Mouse (Mus musculus): ENCODE results near the gene Mypop. TPM values are rescaled to one million over a fixed set of nuclear protein-coding genes. Genes with fewer than 3 reads are reported as not detected.

The Mypop gene
- polyA plus RNA-seq, 1 experiment from 2014 or later, result 2.2 TPM

DNA sequence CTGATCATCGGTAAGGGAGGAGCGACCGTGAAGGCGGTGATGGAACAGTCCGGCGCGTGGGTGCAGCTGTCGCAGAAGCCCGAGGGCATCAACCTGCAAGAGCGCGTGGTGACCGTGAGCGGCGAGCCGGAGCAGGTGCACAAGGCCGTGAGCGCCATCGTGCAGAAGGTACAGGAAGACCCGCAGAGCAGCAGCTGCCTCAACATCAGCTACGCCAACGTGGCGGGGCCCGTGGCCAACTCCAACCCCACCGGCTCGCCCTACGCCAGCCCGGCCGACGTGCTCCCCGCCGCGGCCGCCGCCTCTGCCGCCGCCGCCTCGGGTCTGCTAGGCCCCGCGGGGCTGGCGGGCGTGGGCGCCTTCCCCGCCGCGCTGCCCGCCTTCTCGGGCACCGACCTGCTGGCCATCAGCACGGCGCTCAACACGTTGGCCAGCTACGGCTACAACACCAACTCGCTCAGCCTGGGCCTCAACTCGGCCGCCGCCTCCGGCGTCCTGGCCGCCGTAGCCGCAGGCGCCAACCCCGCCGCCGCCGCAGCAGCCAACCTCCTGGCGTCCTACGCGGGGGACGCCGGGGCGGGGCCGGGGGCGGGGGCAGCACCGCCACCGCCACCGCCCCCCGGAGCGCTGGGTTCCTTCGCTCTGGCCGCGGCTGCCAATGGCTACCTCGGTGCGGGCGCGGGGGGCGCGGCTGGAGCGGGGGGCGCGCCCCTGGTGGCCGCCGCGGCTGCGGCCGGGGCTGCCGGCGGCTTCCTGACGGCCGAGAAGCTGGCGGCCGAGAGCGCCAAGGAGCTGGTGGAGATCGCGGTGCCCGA lies 33.3 kb upstream of the Mypop start:
- Histone ChIP-seq H3K9me3 (replicated peaks; ENCODE audit: control insufficient read depth, low read length) (no peaks in the 10 kb centered on the region), H3K36me3 (ENCODE audit: control insufficient read depth, insufficient read depth, low read length) (no peaks in the 10 kb centered on the region), H3K9ac (ENCODE audit: low read depth, low read length) (peak overlapping the region; percentile 54), H3K4me2 (peak overlapping the region; percentile 98), H3K27me3 (ENCODE audit: control insufficient read depth, insufficient read depth, low read length) (peaks cover 55% of the 10 kb centered on the region), H3K4me3 (ENCODE audit: low read depth, low read length) (peak overlapping the region; percentile 62), H3K4me1 (ENCODE audit: control insufficient read depth, insufficient read depth, low read length) (peaks cover 7% of the 10 kb centered on the region; the same call in 1 of the 2 replicates), H3K27ac (ENCODE audit: low read depth, low read length) (no peak overlapping the region)
- under 1% methylated on average over 98 of the region's 107 CpGs for WGBS (ENCODE audit: insufficient replicate concordance)
- ATAC-seq (replicated peaks; ENCODE audit: insufficient number of reproducible peaks, low FRiP score, low TSS enrichment), result peak; percentile 71

DNA sequence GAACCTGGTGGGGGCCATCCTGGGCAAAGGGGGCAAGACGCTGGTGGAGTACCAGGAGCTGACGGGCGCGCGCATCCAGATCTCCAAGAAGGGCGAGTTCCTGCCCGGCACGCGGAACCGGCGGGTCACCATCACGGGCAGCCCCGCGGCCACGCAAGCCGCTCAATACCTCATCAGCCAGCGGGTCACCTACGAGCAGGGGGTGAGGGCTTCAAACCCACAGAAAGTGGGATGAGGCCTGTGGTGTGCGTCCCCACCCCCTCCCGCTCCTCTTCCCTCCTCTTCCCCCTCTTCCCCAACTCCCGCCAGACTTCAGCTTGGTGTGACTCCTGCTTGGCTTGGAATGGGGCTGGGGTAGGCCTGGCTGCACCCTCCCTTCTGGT lies 32.7 kb upstream of the Mypop start:
- Histone ChIP-seq H3K4me1 (ENCODE audit: control insufficient read depth, insufficient read depth, low read length) (peaks cover 11% of the 10 kb centered on the region; the same call in 1 of the 2 replicates), H3K36me3 (ENCODE audit: control insufficient read depth, insufficient read depth, low read length) (no peaks in the 10 kb centered on the region), H3K4me3 (ENCODE audit: low read depth, low read length) (peak overlapping the region; percentile 62), H3K4me2 (peak overlapping the region; percentile 98), H3K27me3 (ENCODE audit: control insufficient read depth, insufficient read depth, low read length) (peaks cover 61% of the 10 kb centered on the region), H3K9me3 (replicated peaks; ENCODE audit: control insufficient read depth, low read length) (no peaks in the 10 kb centered on the region), H3K9ac (ENCODE audit: low read depth, low read length) (peak overlapping the region; percentile 54), H3K27ac (ENCODE audit: low read depth, low read length) (no peak overlapping the region)
- WGBS (ENCODE audit: insufficient replicate concordance), result under 1% methylated on average over 21 of the region's 21 CpGs
- peak; percentile 17 for ATAC-seq (replicated peaks; ENCODE audit: insufficient number of reproducible peaks, low FRiP score, low TSS enrichment)

GRCm38 (mm10) chr7:18959446-18959845 lies 31.6 kb upstream of the Mypop start:
- peak overlapping the region; percentile 20; the same call in 1 of the 2 replicates for H3K4me2 ChIP-seq
- no peak overlapping the region for H3K4me3 ChIP-seq (ENCODE audit: low read depth, low read length)
- H3K27me3 ChIP-seq (ENCODE audit: control insufficient read depth, insufficient read depth, low read length), result peaks cover 71% of the 10 kb centered on the region
- no peaks in the 10 kb centered on the region for H3K9me3 ChIP-seq (replicated peaks; ENCODE audit: control insufficient read depth, low read length)
- peaks cover 11% of the 10 kb centered on the region; the same call in 1 of the 2 replicates for H3K4me1 ChIP-seq (ENCODE audit: control insufficient read depth, insufficient read depth, low read length)
- no peak for ATAC-seq (replicated peaks; ENCODE audit: insufficient number of reproducible peaks, low FRiP score, low TSS enrichment)
- 36% methylated on average over 8 of the region's 8 CpGs for WGBS (ENCODE audit: insufficient replicate concordance)
- H3K9ac ChIP-seq (ENCODE audit: low read depth, low read length), result no peak overlapping the region
- no peaks in the 10 kb centered on the region for H3K36me3 ChIP-seq (ENCODE audit: control insufficient read depth, insufficient read depth, low read length)
- H3K27ac ChIP-seq (ENCODE audit: low read depth, low read length), result peak overlapping the region; percentile 24; the same call in 1 of the 2 replicates

- peaks cover 72% of the 10 kb centered on the region for H3K27me3 ChIP-seq (ENCODE audit: control insufficient read depth, insufficient read depth, low read length)
- H3K9me3 ChIP-seq (replicated peaks; ENCODE audit: control insufficient read depth, low read length), result no peaks in the 10 kb centered on the region
- H3K36me3 ChIP-seq (ENCODE audit: control insufficient read depth, insufficient read depth, low read length), result no peaks in the 10 kb centered on the region
- H3K4me1 ChIP-seq (ENCODE audit: control insufficient read depth, insufficient read depth, low read length), result peaks cover 10% of the 10 kb centered on the region; the same call in 1 of the 2 replicates
- H3K9ac ChIP-seq (ENCODE audit: low read depth, low read length), result no peak overlapping the region
- ATAC-seq (replicated peaks; ENCODE audit: insufficient number of reproducible peaks, low FRiP score, low TSS enrichment), result no peak
- peak overlapping the region; percentile 18; the same call in 1 of the 2 replicates for H3K4me3 ChIP-seq (ENCODE audit: low read depth, low read length)
- peak overlapping the region; percentile 55 for H3K4me2 ChIP-seq
- no peak overlapping the region for H3K27ac ChIP-seq (ENCODE audit: low read depth, low read length)
- 2% methylated on average over 17 of the region's 17 CpGs for WGBS (ENCODE audit: insufficient replicate concordance)
These were observed 28.8 kb upstream of the Mypop start for GRCm38 (mm10) chr7:18962171-18962792.

- peaks cover 6% of the 10 kb centered on the region; the same call in 1 of the 2 replicates for H3K4me1 ChIP-seq (ENCODE audit: control insufficient read depth, insufficient read depth, low read length)
- peak overlapping the region; percentile 18; the same call in 1 of the 2 replicates for H3K4me3 ChIP-seq (ENCODE audit: low read depth, low read length)
- no peak overlapping the region for H3K9ac ChIP-seq (ENCODE audit: low read depth, low read length)
- peaks cover 68% of the 10 kb centered on the region for H3K27me3 ChIP-seq (ENCODE audit: control insufficient read depth, insufficient read depth, low read length)
- H3K27ac ChIP-seq (ENCODE audit: low read depth, low read length), result no peak overlapping the region
- H3K9me3 ChIP-seq (replicated peaks; ENCODE audit: control insufficient read depth, low read length), result no peaks in the 10 kb centered on the region
- no peak for ATAC-seq (replicated peaks; ENCODE audit: insufficient number of reproducible peaks, low FRiP score, low TSS enrichment)
- H3K36me3 ChIP-seq (ENCODE audit: control insufficient read depth, insufficient read depth, low read length), result no peaks in the 10 kb centered on the region
- peak overlapping the region; percentile 55 for H3K4me2 ChIP-seq
- WGBS (ENCODE audit: insufficient replicate concordance), result 2% methylated on average over 20 of the region's 20 CpGs
These were observed 28.2 kb upstream of the Mypop start for GRCm38 (mm10) chr7:18962795-18963194.

DNA sequence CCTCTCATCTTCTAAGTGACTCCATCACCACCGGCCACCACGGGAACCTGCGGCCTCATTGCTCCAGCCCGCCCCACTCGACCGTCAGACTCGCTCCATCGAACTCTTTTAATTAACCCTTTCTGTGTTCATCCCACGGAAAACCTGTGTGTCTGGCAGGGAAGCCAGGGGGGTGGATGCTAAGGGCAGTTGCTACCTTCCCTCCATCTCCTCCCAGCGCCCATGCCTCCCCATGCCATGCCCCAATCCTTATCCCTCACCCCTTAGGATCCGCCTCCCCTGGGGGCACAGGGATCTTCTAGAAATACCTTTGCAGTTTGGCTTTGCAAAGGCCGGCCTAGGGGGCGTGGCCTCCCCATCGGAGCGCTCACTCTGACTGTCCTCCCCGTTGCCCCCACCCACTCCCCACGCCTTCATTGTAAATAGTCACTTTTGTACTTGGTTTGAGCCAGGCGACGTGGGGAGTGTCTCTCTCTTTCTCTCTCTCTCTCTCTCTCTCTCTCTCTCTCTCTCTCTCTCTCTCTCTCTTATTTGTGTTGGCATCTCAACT lies 27.7 kb upstream of the Mypop start:
- Histone ChIP-seq H3K36me3 (ENCODE audit: control insufficient read depth, insufficient read depth, low read length) (no peaks in the 10 kb centered on the region), H3K9ac (ENCODE audit: low read depth, low read length) (no peak overlapping the region), H3K9me3 (replicated peaks; ENCODE audit: control insufficient read depth, low read length) (no peaks in the 10 kb centered on the region), H3K27me3 (ENCODE audit: control insufficient read depth, insufficient read depth, low read length) (peaks cover 65% of the 10 kb centered on the region), H3K4me2 (peak overlapping the region; percentile 55), H3K4me3 (ENCODE audit: low read depth, low read length) (no peak overlapping the region), H3K4me1 (ENCODE audit: control insufficient read depth, insufficient read depth, low read length) (peaks cover 6% of the 10 kb centered on the region; the same call in 1 of the 2 replicates), H3K27ac (ENCODE audit: low read depth, low read length) (no peak overlapping the region)
- ATAC-seq (replicated peaks; ENCODE audit: insufficient number of reproducible peaks, low FRiP score, low TSS enrichment), result no peak
- WGBS (ENCODE audit: insufficient replicate concordance), result under 1% methylated on average over 19 of the region's 19 CpGs

- H3K9me3 ChIP-seq (replicated peaks; ENCODE audit: control insufficient read depth, low read length), result no peaks in the 10 kb centered on the region
- WGBS (ENCODE audit: insufficient replicate concordance), result 68% methylated on average over 5 of the region's 5 CpGs
- no peak overlapping the region for H3K4me2 ChIP-seq
- no peak overlapping the region for H3K4me3 ChIP-seq (ENCODE audit: low read depth, low read length)
- H3K4me1 ChIP-seq (ENCODE audit: control insufficient read depth, insufficient read depth, low read length), result peaks cover 6% of the 10 kb centered on the region; the same call in 1 of the 2 replicates
- ATAC-seq (replicated peaks; ENCODE audit: insufficient number of reproducible peaks, low FRiP score, low TSS enrichment), result no peak
- no peak overlapping the region for H3K9ac ChIP-seq (ENCODE audit: low read depth, low read length)
- H3K27me3 ChIP-seq (ENCODE audit: control insufficient read depth, insufficient read depth, low read length), result peaks cover 52% of the 10 kb centered on the region
- H3K36me3 ChIP-seq (ENCODE audit: control insufficient read depth, insufficient read depth, low read length), result no peaks in the 10 kb centered on the region
- no peak overlapping the region for H3K27ac ChIP-seq (ENCODE audit: low read depth, low read length)
These were observed 25.7 kb upstream of the Mypop start for GRCm38 (mm10) chr7:18965312-18965711.

DNA sequence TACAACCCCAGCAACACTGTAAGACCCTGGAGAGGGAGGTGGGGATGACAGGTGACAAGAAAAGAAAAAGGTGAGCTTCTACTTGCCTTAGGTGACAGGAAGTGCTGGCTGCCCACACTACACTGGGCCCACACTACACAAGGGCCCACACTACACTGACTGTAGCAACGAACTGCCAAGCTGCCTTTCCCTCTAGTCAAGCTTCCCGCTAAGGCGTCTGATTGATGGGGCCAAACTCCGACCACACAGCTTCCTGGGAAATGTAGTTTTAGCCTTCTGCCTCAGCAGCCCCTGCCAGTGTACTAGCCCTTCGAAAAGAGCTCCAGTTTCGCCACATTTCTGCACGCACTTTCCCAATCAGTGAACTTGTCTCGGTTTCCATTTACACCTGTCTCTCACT lies 23.4 kb upstream of the Mypop start:
- peaks cover 5% of the 10 kb centered on the region; the same call in 1 of the 2 replicates for H3K4me1 ChIP-seq (ENCODE audit: control insufficient read depth, insufficient read depth, low read length)
- ATAC-seq (replicated peaks; ENCODE audit: insufficient number of reproducible peaks, low FRiP score, low TSS enrichment), result no peak
- H3K4me3 ChIP-seq (ENCODE audit: low read depth, low read length), result no peak overlapping the region
- H3K4me2 ChIP-seq, result no peak overlapping the region
- no peaks in the 10 kb centered on the region for H3K36me3 ChIP-seq (ENCODE audit: control insufficient read depth, insufficient read depth, low read length)
- no peak overlapping the region for H3K9ac ChIP-seq (ENCODE audit: low read depth, low read length)
- 7% methylated on average over 8 of the region's 8 CpGs for WGBS (ENCODE audit: insufficient replicate concordance)
- H3K9me3 ChIP-seq (replicated peaks; ENCODE audit: control insufficient read depth, low read length), result 0 out of 2 replicates have a peak, but pooled peaks cover 2% of the 10 kb centered on the region
- H3K27ac ChIP-seq (ENCODE audit: low read depth, low read length), result no peak overlapping the region
- peaks cover 30% of the 10 kb centered on the region for H3K27me3 ChIP-seq (ENCODE audit: control insufficient read depth, insufficient read depth, low read length)
